Mouse (Mus musculus) midbrain, embryonic 14.5 days (tissue): ENCODE measurements around the gene Lpar3. TPM values are rescaled to one million over a fixed set of nuclear protein-coding genes. Genes with fewer than 3 reads are reported as not detected.
A peak's percentile ranks its signal among the peaks of the same experiment; 100 is the strongest.

Experiments
- ATAC-seq: fragments of 200-750 bp; cut with Nextera tagmentation; 2 replicates; pipeline ENCODE4 v1.8.0; 2017; ENCODE audit warnings: moderate number of reproducible peaks, moderate library complexity; ENCODE audit not compliant: low FRiP score, low TSS enrichment
- DNase-seq: peaks from one replicate; pipeline ENCODE4 v3.0.0-alpha.2; 2015
- H3K27ac ChIP-seq: fragments of 300-500 bp; sonication (generic); replicated peaks from 2 replicates; pipeline ENCODE4 v1.5.1; 2014; ENCODE audit warnings: mild to moderate bottlenecking, low read depth, low read length, moderate library complexity
- H3K27me3 ChIP-seq: fragments of 300-500 bp; sonication (generic); 2 replicates; pipeline ENCODE4 v1.6.1; 2014; ENCODE audit warnings: low read length, control low read depth, mixed read lengths; ENCODE audit not compliant: control insufficient read depth, insufficient read depth
- H3K36me3 ChIP-seq: fragments of 300-500 bp; sonication (generic); 2 replicates; pipeline ENCODE4 v1.6.1; 2014; ENCODE audit warnings: low read length, control low read depth; ENCODE audit not compliant: control insufficient read depth, insufficient read depth
- H3K4me1 ChIP-seq: fragments of 300-500 bp; sonication (generic); 2 replicates; pipeline ENCODE4 v1.6.1; 2014; ENCODE audit warnings: mild to moderate bottlenecking, antibody characterized with exemption, low read length, control low read depth; ENCODE audit not compliant: control insufficient read depth, insufficient read depth
- H3K4me2 ChIP-seq: fragments of 300-500 bp; sonication (generic); 2 replicates; pipeline ENCODE4 v1.6.1; 2014; ENCODE audit warnings: mild to moderate bottlenecking, low read length, moderate library complexity
- H3K4me3 ChIP-seq: fragments of 300-500 bp; sonication (generic); replicated peaks from 2 replicates; pipeline ENCODE4 v1.5.1; 2014; ENCODE audit warnings: low read depth, low read length
- H3K9ac ChIP-seq: fragments of 300-500 bp; sonication (generic); replicated peaks from 2 replicates; pipeline ENCODE4 v1.6.1; 2014; ENCODE audit warnings: mild to moderate bottlenecking, low read length, moderate library complexity
- H3K9me3 ChIP-seq: fragments of 300-500 bp; sonication (generic); 2 replicates; pipeline ENCODE4 v1.6.1; 2016; ENCODE audit warnings: low read length, control low read depth, mixed read lengths; ENCODE audit not compliant: control insufficient read depth
- WGBS: fragments of 180-500 bp; shearing (Covaris S2); extraction: QIAGEN DNeasy Blood & Tissue Kit; methylation state at CpG from one replicate; pipeline ENCODE4 v1.1.7; 2014; 5-methylcytosine and 5-hydroxymethylcytosine counted together
- polyA plus RNA-seq: library from polyadenylated mRNA; unstranded; fragments of >200 nt; fragmentation: Nextera tagmentation; extraction: Ambion mirVana; gene quantifications from 2 replicates; pipeline ENCODE4 v1.2.1, GENCODE M21; 2014

Lpar3 gene
- polyA plus RNA-seq, 1 experiment from 2014 or later = 0.58 TPM

- Histone ChIP-seq H3K4me2 (peak overlapping the region; percentile 49), H3K9me3 (no peaks in the 10 kb centered on the region), H3K4me1 (peaks cover 3% of the 10 kb centered on the region; the same call in 1 of the 2 replicates), H3K36me3 (no peaks in the 10 kb centered on the region), H3K27ac (no peak overlapping the region), H3K27me3 (no peaks in the 10 kb centered on the region), H3K9ac (no peak overlapping the region), H3K4me3 (no peak overlapping the region)
- DNase-seq (no peak), ATAC-seq (no peak)
- WGBS = 26% methylated on average over 13 of the region's 13 CpGs
Observed at GRCm38 (mm10) chr3:146328749-146329148, 108.0 kb downstream of the Lpar3 start.

GRCm38 (mm10) chr3:146331819-146332218 lies 111.1 kb downstream of the Lpar3 start:
- H3K4me1 ChIP-seq = peaks cover 8% of the 10 kb centered on the region; the same call in 1 of the 2 replicates
- no peak overlapping the region for H3K4me2 ChIP-seq
- no peak for DNase-seq
- no peak for ATAC-seq
- H3K9me3 ChIP-seq = no peaks in the 10 kb centered on the region
- no peak overlapping the region for H3K9ac ChIP-seq
- no peaks in the 10 kb centered on the region for H3K36me3 ChIP-seq
- WGBS = 88% methylated on average over 11 of the region's 11 CpGs
- H3K4me3 ChIP-seq = no peak overlapping the region
- no peaks in the 10 kb centered on the region for H3K27me3 ChIP-seq
- no peak overlapping the region for H3K27ac ChIP-seq

- Histone ChIP-seq H3K4me3 (no peak overlapping the region), H3K9ac (no peak overlapping the region), H3K36me3 (no peaks in the 10 kb centered on the region), H3K4me2 (no peak overlapping the region), H3K27me3 (no peaks in the 10 kb centered on the region), H3K9me3 (no peaks in the 10 kb centered on the region), H3K4me1 (peaks cover 14% of the 10 kb centered on the region), H3K27ac (no peak overlapping the region)
- 93% methylated on average over 3 of the region's 3 CpGs for WGBS
- ATAC-seq = no peak
- DNase-seq = no peak
Observed at GRCm38 (mm10) chr3:146333270-146333669, 112.5 kb downstream of the Lpar3 start.

- DNase-seq (no peak), ATAC-seq (no peak)
- no peak overlapping the region for H3K9ac ChIP-seq
- peaks cover 18% of the 10 kb centered on the region for H3K4me1 ChIP-seq
- WGBS = 18% methylated on average over 7 of the region's 7 CpGs
- H3K4me2 ChIP-seq = no peak overlapping the region
- H3K27ac ChIP-seq = peak overlapping the region; percentile 63
- no peaks in the 10 kb centered on the region for H3K9me3 ChIP-seq
- no peaks in the 10 kb centered on the region for H3K27me3 ChIP-seq
- H3K4me3 ChIP-seq = no peak overlapping the region
- no peaks in the 10 kb centered on the region for H3K36me3 ChIP-seq
Observed at GRCm38 (mm10) chr3:146334070-146334469, 113.3 kb downstream of the Lpar3 start.

Other genes starting within 250 kb of the Lpar3 start
- gene Syde2, start 233.1 kb upstream of the Lpar3 start, polyA plus RNA-seq = 0.50 and 0.62 TPM in 2 replicates
- 0.51 and 0.83 TPM in 2 replicates for gene Wdr63, start 112.8 kb upstream of the Lpar3 start, polyA plus RNA-seq
- gene Mcoln3, start 103.5 kb upstream of the Lpar3 start, polyA plus RNA-seq = 0.20 and 0.61 TPM in 2 replicates
- 0.30 TPM in 1 of 2 replicates, not detected in the other for gene Mcoln2, start 71.1 kb upstream of the Lpar3 start, polyA plus RNA-seq
- gene Ssx2ip, start 183.7 kb downstream of the Lpar3 start, polyA plus RNA-seq = 13.1 and 18.9 TPM in 2 replicates
- gene Ctbs, start 228.8 kb downstream of the Lpar3 start, polyA plus RNA-seq = 3.0 and 3.8 TPM in 2 replicates